Mouse (Mus musculus) forebrain, embryonic 11.5 days (tissue): Measurements from ENCODE around the gene Lamtor1. TPM values are rescaled to one million over a fixed set of nuclear protein-coding genes. Genes with fewer than 3 reads are reported as not detected.

Experiments
- ATAC-seq: fragments of 200-750 bp; cut with Nextera tagmentation; replicated peaks from 2 replicates; pipeline ENCODE4 v1.8.0; 2017; ENCODE audit warnings: moderate TSS enrichment; ENCODE audit not compliant: low FRiP score
- DNase-seq: peaks from one replicate; pipeline ENCODE4 v3.0.0-alpha.2; 2017; ENCODE audit warnings: low spot score
- H3K27ac ChIP-seq: fragments of 300-500 bp; sonication (generic); 2 replicates; pipeline ENCODE4 v1.5.1; 2014; ENCODE audit warnings: low read depth, low read length
- H3K27me3 ChIP-seq: fragments of 300-500 bp; sonication (generic); 2 replicates; pipeline ENCODE4 v1.6.1; 2014; ENCODE audit warnings: mild to moderate bottlenecking, low read length, mixed read lengths; ENCODE audit not compliant: control insufficient read depth, insufficient read depth
- H3K36me3 ChIP-seq: fragments of 300-500 bp; sonication (generic); 2 replicates; pipeline ENCODE4 v1.6.1; 2014; ENCODE audit warnings: mild to moderate bottlenecking, low read length, moderate library complexity, mixed read lengths; ENCODE audit not compliant: control insufficient read depth, insufficient read depth
- H3K4me1 ChIP-seq: fragments of 300-500 bp; sonication (generic); replicated peaks from 2 replicates; pipeline ENCODE4 v1.6.1; 2014; ENCODE audit warnings: low read length, mixed read lengths; ENCODE audit not compliant: control insufficient read depth, insufficient read depth
- H3K4me2 ChIP-seq: fragments of 300-500 bp; sonication (generic); 2 replicates; pipeline ENCODE4 v1.6.1; 2014; ENCODE audit warnings: low read depth, mild to moderate bottlenecking, low read length, moderate library complexity, mixed read lengths; ENCODE audit not compliant: severe bottlenecking
- H3K4me3 ChIP-seq: fragments of 300-500 bp; sonication (generic); 2 replicates; pipeline ENCODE4 v1.5.1; 2014; ENCODE audit warnings: low read depth, low read length
- H3K9ac ChIP-seq: fragments of 300-500 bp; sonication (generic); 2 replicates; pipeline ENCODE4 v1.6.1; 2014; ENCODE audit warnings: low read length
- H3K9me3 ChIP-seq: fragments of 300-500 bp; sonication (generic); 2 replicates; pipeline ENCODE4 v1.6.1; 2016; ENCODE audit warnings: low read length, mixed read lengths; ENCODE audit not compliant: control insufficient read depth
- WGBS: fragments of 180-500 bp; shearing (Covaris S2); extraction: QIAGEN DNeasy Blood & Tissue Kit; methylation state at CpG from one replicate; pipeline ENCODE4 v1.1.7; 2014; 5-methylcytosine and 5-hydroxymethylcytosine counted together
- polyA plus RNA-seq: library from polyadenylated mRNA; unstranded; fragments of >200 nt; fragmentation: Nextera tagmentation; extraction: Ambion mirVana; gene quantifications from 2 replicates; pipeline ENCODE4 v1.2.1, GENCODE M21; 2014

Lamtor1 gene
- 126 and 145 TPM in 2 replicates for polyA plus RNA-seq

GRCm38 (mm10) chr7:101905561-101906286 is at the start of gene Lamtor1:
Gene Lamtor1, plus strand, starts transcription at chr7:101905904.
- DNase-seq (peak; percentile 100), ATAC-seq (peak; percentile 99)
- WGBS, result 1% methylated on average over 60 of the region's 61 CpGs
- Histone ChIP-seq H3K27me3 (no peaks in the 10 kb centered on the region), H3K9me3 (no peaks in the 10 kb centered on the region; the same call in 1 of the 2 replicates), H3K36me3 (no peaks in the 10 kb centered on the region; the same call in 1 of the 2 replicates), H3K4me1 (peaks cover 8% of the 10 kb centered on the region), H3K4me2 (peak within 1 kb of the TSS; percentile 73), H3K27ac (peak within 1 kb of the TSS; percentile 86), H3K9ac (peak within 1 kb of the TSS; percentile 88), H3K4me3 (peak within 1 kb of the TSS; percentile 82)

DNA sequence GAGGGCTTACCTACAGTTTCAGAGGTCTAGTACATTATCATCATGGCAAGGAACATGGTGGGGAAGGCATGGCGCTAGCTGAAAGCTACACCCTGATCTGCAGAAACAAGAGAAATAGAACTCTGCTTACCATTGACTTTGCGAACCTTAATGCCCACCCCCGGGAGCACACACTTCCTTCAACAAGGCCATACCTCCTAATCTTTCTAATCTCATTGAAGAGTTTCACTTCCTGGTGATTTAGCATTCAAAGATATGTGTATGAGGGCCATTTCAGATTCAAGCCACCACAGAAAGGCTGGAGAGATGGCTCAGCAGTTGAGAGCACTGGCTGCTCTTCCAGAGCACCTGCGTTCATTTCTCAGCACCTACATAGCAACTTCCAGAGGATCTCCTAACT is 48.6 kb upstream of the Lamtor1 start, which contains the start of gene Folr2:
TSS of gene Folr2 (minus strand) at position 101 of the 400 bp plus-strand sequence.
- no peak for DNase-seq
- no peak within 1 kb of the TSS for H3K4me2 ChIP-seq
- no peak within 1 kb of the TSS for H3K4me3 ChIP-seq
- no peaks in the 10 kb centered on the region for H3K27me3 ChIP-seq
- no peak within 1 kb of the TSS for H3K9ac ChIP-seq
- H3K27ac ChIP-seq, result no peak within 1 kb of the TSS
- WGBS, result 93% methylated on average over 4 of the region's 4 CpGs
- no peaks in the 10 kb centered on the region for H3K9me3 ChIP-seq
- no peaks in the 10 kb centered on the region for H3K36me3 ChIP-seq
- ATAC-seq, result no peak
- no peaks in the 10 kb centered on the region for H3K4me1 ChIP-seq

- DNase-seq (no peak), ATAC-seq (no peak)
- Histone ChIP-seq H3K4me3 (no peak overlapping the region), H3K4me1 (no peaks in the 10 kb centered on the region), H3K9me3 (no peaks in the 10 kb centered on the region), H3K9ac (no peak overlapping the region), H3K27me3 (no peaks in the 10 kb centered on the region), H3K36me3 (no peaks in the 10 kb centered on the region), H3K27ac (no peak overlapping the region), H3K4me2 (no peak overlapping the region)
- WGBS, result 88% methylated on average over 9 of the region's 9 CpGs
Measured at GRCm38 (mm10) chr7:101858362-101858761, 47.3 kb upstream of the Lamtor1 start.

DNA sequence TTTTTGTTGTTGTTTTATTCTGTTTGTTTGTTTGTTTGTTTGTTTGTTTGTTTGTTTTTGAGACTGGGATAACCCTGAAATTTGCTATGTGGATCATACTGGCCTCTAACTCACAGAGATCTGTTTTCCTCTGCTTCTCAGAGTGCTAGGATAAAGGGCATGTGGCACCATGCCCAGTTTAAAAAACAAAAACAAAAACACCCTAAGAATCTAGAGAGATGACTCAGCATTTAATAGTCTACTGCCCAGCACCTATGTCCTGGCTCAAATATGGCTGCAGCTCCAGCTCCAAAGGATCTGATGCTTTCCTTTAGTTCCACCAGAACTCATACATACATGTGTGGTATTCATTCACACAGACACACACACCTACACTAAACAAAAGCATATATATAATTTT is 44.7 kb upstream of the Lamtor1 start:
- ATAC-seq (no peak), DNase-seq (no peak)
- Histone ChIP-seq H3K9me3 (no peaks in the 10 kb centered on the region), H3K4me1 (no peaks in the 10 kb centered on the region), H3K4me2 (no peak overlapping the region), H3K36me3 (no peaks in the 10 kb centered on the region), H3K4me3 (no peak overlapping the region), H3K9ac (no peak overlapping the region), H3K27ac (no peak overlapping the region), H3K27me3 (no peaks in the 10 kb centered on the region)

DNA sequence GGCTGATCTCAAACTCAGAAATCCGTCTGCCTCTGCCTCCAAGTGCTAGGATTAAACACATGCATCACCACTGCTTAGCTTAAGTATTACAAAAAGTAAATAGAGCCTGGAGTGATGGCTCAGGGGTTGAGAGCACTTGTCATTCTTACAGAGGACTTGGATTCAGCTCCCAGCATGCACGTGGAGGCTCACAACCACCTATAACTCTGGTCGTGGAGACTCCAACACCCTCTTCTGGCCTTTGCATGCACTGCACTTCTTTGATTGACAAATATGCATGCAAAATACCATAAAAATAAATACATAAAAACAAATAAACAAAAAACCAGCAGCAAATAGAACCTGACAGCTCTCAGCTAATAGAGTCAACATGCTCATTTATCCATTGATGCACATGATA is 43.4 kb upstream of the Lamtor1 start:
- DNase-seq (no peak), ATAC-seq (no peak)
- no peaks in the 10 kb centered on the region for H3K27me3 ChIP-seq
- no peak overlapping the region for H3K4me3 ChIP-seq
- no peaks in the 10 kb centered on the region for H3K4me1 ChIP-seq
- WGBS, result 75% methylated on average over 3 of the region's 3 CpGs
- no peak overlapping the region for H3K4me2 ChIP-seq
- no peak overlapping the region for H3K27ac ChIP-seq
- H3K9ac ChIP-seq, result no peak overlapping the region
- H3K9me3 ChIP-seq, result no peaks in the 10 kb centered on the region
- no peaks in the 10 kb centered on the region for H3K36me3 ChIP-seq

- Histone ChIP-seq H3K4me3 (no peak within 1 kb of the TSS), H3K4me2 (no peak within 1 kb of the TSS), H3K27me3 (no peaks in the 10 kb centered on the region), H3K9me3 (no peaks in the 10 kb centered on the region), H3K27ac (no peak within 1 kb of the TSS), H3K4me1 (no peaks in the 10 kb centered on the region), H3K36me3 (no peaks in the 10 kb centered on the region), H3K9ac (no peak within 1 kb of the TSS)
- ATAC-seq (no peak), DNase-seq (no peak)
- 77% methylated on average over 3 of the region's 3 CpGs for WGBS
Measured at GRCm38 (mm10) chr7:101863415-101863814, 42.3 kb upstream of the Lamtor1 start, which contains the start of gene Anapc15. Gene Anapc15, plus strand, starts transcription at chr7:101863715.

- Histone ChIP-seq H3K9me3 (no peaks in the 10 kb centered on the region), H3K36me3 (no peaks in the 10 kb centered on the region), H3K4me1 (no peaks in the 10 kb centered on the region), H3K4me2 (no peak overlapping the region), H3K9ac (no peak overlapping the region), H3K27ac (no peak overlapping the region), H3K27me3 (no peaks in the 10 kb centered on the region), H3K4me3 (no peak overlapping the region)
- ATAC-seq (no peak), DNase-seq (no peak)
- WGBS, result 83% methylated on average over 11 of the region's 11 CpGs
Measured at GRCm38 (mm10) chr7:101866491-101867265, 39.0 kb upstream of the Lamtor1 start.

DNA sequence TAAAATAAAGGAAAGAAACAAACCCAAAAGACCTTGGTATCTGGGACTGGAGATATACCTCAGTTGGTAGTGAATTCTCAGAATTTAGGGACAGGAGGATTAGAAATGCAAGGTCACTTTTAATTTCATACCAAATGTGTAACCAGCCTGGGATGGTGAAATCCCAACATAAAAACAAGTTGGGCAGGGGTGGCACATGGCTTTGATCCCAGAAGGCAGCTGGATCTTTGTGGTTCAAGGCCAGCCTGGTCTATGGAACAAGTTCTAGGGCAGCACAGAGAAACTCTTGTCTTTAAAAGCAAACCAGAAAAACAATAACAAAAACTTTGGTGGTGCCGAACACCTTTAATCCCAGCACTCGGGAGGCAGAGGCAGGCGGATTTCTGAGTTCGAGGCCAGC is 38.2 kb upstream of the Lamtor1 start:
- Histone ChIP-seq H3K9ac (no peak overlapping the region), H3K27me3 (no peaks in the 10 kb centered on the region), H3K9me3 (no peaks in the 10 kb centered on the region), H3K27ac (no peak overlapping the region), H3K4me3 (no peak overlapping the region), H3K4me2 (no peak overlapping the region), H3K36me3 (no peaks in the 10 kb centered on the region), H3K4me1 (no peaks in the 10 kb centered on the region)
- 98% methylated on average over 4 of the region's 4 CpGs for WGBS
- no peak for ATAC-seq
- DNase-seq, result no peak
